Mouse (Mus musculus) hindbrain, embryonic 15.5 days (tissue): Measurements from ENCODE around the gene Slc35b3. TPM values are rescaled to one million over a fixed set of nuclear protein-coding genes. Genes with fewer than 3 reads are reported as not detected.

Experiments used
- ATAC-seq: fragments of 200-750 bp; cut with Nextera tagmentation; 2 replicates; pipeline ENCODE4 v1.8.0; 2017; ENCODE audit warnings: low read depth, moderate number of reproducible peaks, moderate TSS enrichment; ENCODE audit not compliant: low FRiP score
- H3K27ac ChIP-seq: fragments of 300-500 bp; sonication (generic); replicated peaks from 2 replicates; pipeline ENCODE4 v1.5.1; 2015; ENCODE audit warnings: mild to moderate bottlenecking, inconsistent platforms
- H3K27me3 ChIP-seq: fragments of 300-500 bp; sonication (generic); 2 replicates; pipeline ENCODE4 v1.6.1; 2015; ENCODE audit warnings: control low read depth, inconsistent platforms
- H3K36me3 ChIP-seq: fragments of 300-500 bp; sonication (generic); 2 replicates; pipeline ENCODE4 v1.6.1; 2015; ENCODE audit warnings: control low read depth, inconsistent platforms
- H3K4me1 ChIP-seq: fragments of 300-500 bp; sonication (generic); replicated peaks from 2 replicates; pipeline ENCODE4 v1.6.1; 2015; ENCODE audit warnings: control low read depth, inconsistent platforms
- H3K4me2 ChIP-seq: fragments of 300-500 bp; sonication (generic); 2 replicates; pipeline ENCODE4 v1.6.1; 2015; ENCODE audit warnings: moderate library complexity, mild to moderate bottlenecking, inconsistent platforms
- H3K4me3 ChIP-seq: fragments of 300-500 bp; sonication (generic); 2 replicates; pipeline ENCODE4 v1.5.1; 2015; ENCODE audit warnings: mild to moderate bottlenecking, inconsistent platforms
- H3K9ac ChIP-seq: fragments of 300-500 bp; sonication (generic); 2 replicates; pipeline ENCODE4 v1.6.1; 2015; ENCODE audit warnings: inconsistent platforms
- H3K9me3 ChIP-seq: fragments of 300-500 bp; sonication (generic); 2 replicates; pipeline ENCODE4 v1.6.1; 2016; ENCODE audit warnings: control low read depth, inconsistent platforms
- WGBS: fragments of 180-500 bp; shearing (Covaris S2); methylation state at CpG from one replicate; pipeline ENCODE4 v1.1.7; 2015; 5-methylcytosine and 5-hydroxymethylcytosine counted together
- polyA plus RNA-seq: library from polyadenylated mRNA; unstranded; fragments of >200 nt; fragmentation: Nextera tagmentation; extraction: Ambion mirVana; gene quantifications from 2 replicates; pipeline ENCODE4 v1.2.1, GENCODE M21; 2015

Gene Slc35b3
- 30.9 and 33.4 TPM in 2 replicates for polyA plus RNA-seq

- H3K27me3 ChIP-seq = no peaks in the 10 kb centered on the region
- peak; percentile 99 for ATAC-seq
- WGBS = 2% methylated on average over 67 of the region's 67 CpGs
- no peaks in the 10 kb centered on the region for H3K9me3 ChIP-seq
- H3K4me2 ChIP-seq = peak within 1 kb of the TSS; percentile 65
- H3K36me3 ChIP-seq = no peaks in the 10 kb centered on the region
- H3K9ac ChIP-seq = peak within 1 kb of the TSS; percentile 68
- peak within 1 kb of the TSS; percentile 79 for H3K27ac ChIP-seq
- peaks cover 32% of the 10 kb centered on the region for H3K4me1 ChIP-seq
- H3K4me3 ChIP-seq = peak within 1 kb of the TSS; percentile 73
These were observed at the start of gene Slc35b3 for GRCm38 (mm10) chr13:38960063-38961050. Slc35b3 (minus strand) TSS chr13:38960875.

- WGBS = 82% methylated on average over 4 of the region's 4 CpGs
These were observed 49.6 kb upstream of the Slc35b3 start for GRCm38 (mm10) chr13:39010280-39010679.

GRCm38 (mm10) chr13:39003101-39003762 lies 42.6 kb upstream of the Slc35b3 start:
- Histone ChIP-seq H3K9me3 (no peaks in the 10 kb centered on the region), H3K9ac (no peak overlapping the region), H3K27ac (no peak overlapping the region), H3K4me3 (no peak overlapping the region), H3K4me1 (no peaks in the 10 kb centered on the region), H3K4me2 (no peak overlapping the region), H3K27me3 (no peaks in the 10 kb centered on the region), H3K36me3 (no peaks in the 10 kb centered on the region)
- ATAC-seq = no peak

More at GRCm38 (mm10) chr13:39010280-39010679, 49.6 kb upstream of the Slc35b3 start:
- Histone ChIP-seq H3K27me3 (no peaks in the 10 kb centered on the region), H3K9ac (no peak overlapping the region), H3K4me1 (peaks cover 4% of the 10 kb centered on the region; the same call in 1 of the 2 replicates), H3K4me3 (no peak overlapping the region), H3K9me3 (no peaks in the 10 kb centered on the region), H3K36me3 (no peaks in the 10 kb centered on the region), H3K4me2 (no peak overlapping the region), H3K27ac (no peak overlapping the region)
- no peak for ATAC-seq

- WGBS = 75% methylated on average over 1 of the region's 1 CpGs
- no peaks in the 10 kb centered on the region for H3K36me3 ChIP-seq
- H3K4me1 ChIP-seq = no peaks in the 10 kb centered on the region
- no peak for ATAC-seq
- no peak overlapping the region for H3K4me2 ChIP-seq
- no peaks in the 10 kb centered on the region for H3K9me3 ChIP-seq
- no peak overlapping the region for H3K27ac ChIP-seq
- no peaks in the 10 kb centered on the region for H3K27me3 ChIP-seq
- no peak overlapping the region for H3K9ac ChIP-seq
- no peak overlapping the region for H3K4me3 ChIP-seq
These were observed 41.7 kb upstream of the Slc35b3 start for GRCm38 (mm10) chr13:39002424-39002823.

- Histone ChIP-seq H3K27ac (no peak overlapping the region), H3K9me3 (no peaks in the 10 kb centered on the region), H3K9ac (no peak overlapping the region), H3K4me3 (no peak overlapping the region), H3K36me3 (no peaks in the 10 kb centered on the region), H3K4me2 (no peak overlapping the region), H3K4me1 (no peaks in the 10 kb centered on the region), H3K27me3 (no peaks in the 10 kb centered on the region)
- WGBS = 91% methylated on average over 11 of the region's 11 CpGs
- no peak for ATAC-seq
These were observed 40.8 kb upstream of the Slc35b3 start for GRCm38 (mm10) chr13:39001434-39001833.

- Histone ChIP-seq H3K36me3 (no peaks in the 10 kb centered on the region), H3K9me3 (no peaks in the 10 kb centered on the region), H3K4me2 (no peak overlapping the region), H3K4me1 (no peaks in the 10 kb centered on the region), H3K27ac (no peak overlapping the region), H3K27me3 (no peaks in the 10 kb centered on the region), H3K4me3 (no peak overlapping the region), H3K9ac (no peak overlapping the region)
- ATAC-seq = no peak
- 84% methylated on average over 9 of the region's 9 CpGs for WGBS
These were observed 38.3 kb upstream of the Slc35b3 start for GRCm38 (mm10) chr13:38998958-38999357.

- 25% methylated on average over 5 of the region's 5 CpGs for WGBS
- H3K9me3 ChIP-seq = no peaks in the 10 kb centered on the region
- ATAC-seq = no peak
- no peaks in the 10 kb centered on the region for H3K36me3 ChIP-seq
- H3K4me3 ChIP-seq = no peak overlapping the region
- H3K9ac ChIP-seq = no peak overlapping the region
- no peaks in the 10 kb centered on the region for H3K4me1 ChIP-seq
- H3K27me3 ChIP-seq = no peaks in the 10 kb centered on the region
- H3K4me2 ChIP-seq = no peak overlapping the region
- H3K27ac ChIP-seq = no peak overlapping the region
These were observed 31.9 kb upstream of the Slc35b3 start for GRCm38 (mm10) chr13:38992529-38992928.

GRCm38 (mm10) chr13:38983751-38984150 lies 23.1 kb upstream of the Slc35b3 start:
- Histone ChIP-seq H3K4me2 (no peak overlapping the region), H3K36me3 (no peaks in the 10 kb centered on the region), H3K27me3 (no peaks in the 10 kb centered on the region), H3K27ac (no peak overlapping the region), H3K4me3 (no peak overlapping the region), H3K4me1 (no peaks in the 10 kb centered on the region), H3K9ac (no peak overlapping the region), H3K9me3 (no peaks in the 10 kb centered on the region)
- no peak for ATAC-seq
- WGBS = 90% methylated on average over 5 of the region's 5 CpGs

GRCm38 (mm10) chr13:38980900-38981299 lies 20.2 kb upstream of the Slc35b3 start:
- Histone ChIP-seq H3K27ac (no peak overlapping the region), H3K9me3 (no peaks in the 10 kb centered on the region), H3K9ac (no peak overlapping the region), H3K4me1 (no peaks in the 10 kb centered on the region), H3K27me3 (no peaks in the 10 kb centered on the region), H3K4me2 (no peak overlapping the region), H3K4me3 (no peak overlapping the region), H3K36me3 (no peaks in the 10 kb centered on the region)
- no peak for ATAC-seq
- 79% methylated on average over 3 of the region's 3 CpGs for WGBS

- no peak for ATAC-seq
- WGBS = 66% methylated on average over 6 of the region's 6 CpGs
These were observed 16.3 kb upstream of the Slc35b3 start for GRCm38 (mm10) chr13:38976978-38977377.

GRCm38 (mm10) chr13:38975853-38976252 lies 15.2 kb upstream of the Slc35b3 start:
- Histone ChIP-seq H3K36me3 (no peaks in the 10 kb centered on the region), H3K9me3 (no peaks in the 10 kb centered on the region), H3K4me1 (no peaks in the 10 kb centered on the region), H3K27ac (no peak overlapping the region), H3K4me2 (no peak overlapping the region), H3K27me3 (no peaks in the 10 kb centered on the region), H3K4me3 (no peak overlapping the region), H3K9ac (no peak overlapping the region)
- ATAC-seq = no peak
- 90% methylated on average over 5 of the region's 5 CpGs for WGBS

More at GRCm38 (mm10) chr13:38976978-38977377, 16.3 kb upstream of the Slc35b3 start:
- no peaks in the 10 kb centered on the region for H3K27me3 ChIP-seq
- H3K27ac ChIP-seq = no peak overlapping the region
- no peaks in the 10 kb centered on the region for H3K36me3 ChIP-seq
- no peaks in the 10 kb centered on the region for H3K9me3 ChIP-seq
- no peak overlapping the region for H3K9ac ChIP-seq
- H3K4me2 ChIP-seq = no peak overlapping the region; the same call in 1 of the 2 replicates
- no peaks in the 10 kb centered on the region for H3K4me1 ChIP-seq
- H3K4me3 ChIP-seq = no peak overlapping the region

- WGBS = 7% methylated on average over 6 of the region's 6 CpGs
- Histone ChIP-seq H3K9me3 (no peaks in the 10 kb centered on the region), H3K9ac (no peak overlapping the region), H3K36me3 (no peaks in the 10 kb centered on the region), H3K4me3 (no peak overlapping the region), H3K4me1 (no peaks in the 10 kb centered on the region), H3K4me2 (no peak overlapping the region), H3K27ac (no peak overlapping the region), H3K27me3 (no peaks in the 10 kb centered on the region)
- ATAC-seq = no peak
These were observed 11.9 kb upstream of the Slc35b3 start for GRCm38 (mm10) chr13:38972602-38973001.
